Mouse (Mus musculus): ENCODE measurements at regions not wholly inside any gene's neighbourhood (a gene's known extent, or its start where the extent isn't known, plus 50 kb on each side); places are given as distances from the start of the nearest gene placed in this dataset.

DNA sequence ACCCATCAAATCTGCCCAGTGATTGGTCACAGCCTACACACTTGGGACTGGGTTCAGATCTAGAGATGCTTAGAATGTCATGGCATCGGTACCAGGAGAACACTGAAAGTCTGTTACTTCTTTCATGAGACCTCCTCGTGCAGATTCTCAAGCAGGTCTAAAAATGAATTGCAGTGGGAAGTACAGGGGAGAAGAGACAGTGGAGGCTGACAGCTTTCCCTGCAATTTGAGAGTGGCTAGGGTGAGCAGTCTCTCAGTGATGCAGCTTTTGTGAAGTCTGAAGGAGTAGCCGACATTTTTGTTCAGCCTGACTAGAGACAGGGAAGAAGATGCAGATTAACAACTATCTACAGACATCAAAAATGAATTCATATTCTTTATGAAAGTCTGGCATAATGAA, 112.5 kb downstream of the Fam198b start:
- H3K27me3 ChIP-seq (ENCODE audit: insufficient read depth, low read length), result no peaks in the 10 kb centered on the region
- no peaks in the 10 kb centered on the region for H3K9me3 ChIP-seq (replicated peaks)
- no peak for DNase-seq (ENCODE audit: low spot score)
- H3K4me3 ChIP-seq (ENCODE audit: low read depth, low read length), result no peak overlapping the region
- no peak for ATAC-seq (ENCODE audit: extremely low read depth, insufficient number of reproducible peaks, low FRiP score, poor library complexity, severe bottlenecking)
- no peak for TF ChIP-seq CTCF (IDR thresholded peaks at IDR 0.05; ENCODE audit: low read depth, low read length)
- no peak for TF ChIP-seq TAL1 (conservative IDR thresholded peaks at IDR 0.05; ENCODE audit: low read depth, low read length)
- TF ChIP-seq GATA2 (IDR thresholded peaks at IDR 0.05; ENCODE audit: borderline replicate concordance, low read depth, low read length), result no peak
- TF ChIP-seq GATA1 (IDR thresholded peaks at IDR 0.05; ENCODE audit: borderline replicate concordance, low read length), result no peak
- no peak for TF ChIP-seq POLR2AphosphoS5 (IDR thresholded peaks at IDR 0.05; ENCODE audit: insufficient replicate concordance, low read depth, low read length)
- peaks cover 35% of the 10 kb centered on the region for H3K4me1 ChIP-seq (ENCODE audit: insufficient read depth, low read depth, low read length)
- no peaks in the 10 kb centered on the region for H3K36me3 ChIP-seq (replicated peaks)

- no peaks in the 10 kb centered on the region for H3K36me3 ChIP-seq (replicated peaks)
- TF ChIP-seq GATA1 (IDR thresholded peaks at IDR 0.05; ENCODE audit: borderline replicate concordance, low read length) (no peak), TAL1 (conservative IDR thresholded peaks at IDR 0.05; ENCODE audit: low read depth, low read length) (no peak)
- DNase-seq (ENCODE audit: low spot score) (no peak), ATAC-seq (ENCODE audit: extremely low read depth, insufficient number of reproducible peaks, low FRiP score, poor library complexity, severe bottlenecking) (no peak)
- no peak overlapping the region for H3K4me3 ChIP-seq (ENCODE audit: low read depth, low read length)
- H3K4me1 ChIP-seq (ENCODE audit: insufficient read depth, low read depth, low read length), result 0 out of 2 replicates have a peak, but pooled peaks cover 3% of the 10 kb centered on the region
- 0 out of 2 replicates have a peak, but pooled peaks cover 2% of the 10 kb centered on the region for H3K27me3 ChIP-seq (ENCODE audit: insufficient read depth, low read length)
- no peaks in the 10 kb centered on the region for H3K9me3 ChIP-seq (replicated peaks)
Measured at GRCm38 (mm10) chr3:80002335-80002734, 118.0 kb downstream of the Fam198b start.

- ATAC-seq (ENCODE audit: extremely low read depth, insufficient number of reproducible peaks, low FRiP score, poor library complexity, severe bottlenecking) (no peak), DNase-seq (ENCODE audit: low spot score) (no peak)
- 0 out of 2 replicates have a peak, but pooled peaks cover 2% of the 10 kb centered on the region for H3K27me3 ChIP-seq (ENCODE audit: insufficient read depth, low read length)
- no peaks in the 10 kb centered on the region for H3K9me3 ChIP-seq (replicated peaks)
- no peak overlapping the region for H3K4me3 ChIP-seq (ENCODE audit: low read depth, low read length)
- TF ChIP-seq POLR2AphosphoS5 (IDR thresholded peaks at IDR 0.05; ENCODE audit: insufficient replicate concordance, low read depth, low read length), result no peak
- no peak for TF ChIP-seq GATA1 (IDR thresholded peaks at IDR 0.05; ENCODE audit: borderline replicate concordance, low read length)
- TF ChIP-seq CTCF (IDR thresholded peaks at IDR 0.05; ENCODE audit: low read depth, low read length), result no peak
- TF ChIP-seq GATA2 (IDR thresholded peaks at IDR 0.05; ENCODE audit: borderline replicate concordance, low read depth, low read length), result no peak
- TF ChIP-seq TAL1 (conservative IDR thresholded peaks at IDR 0.05; ENCODE audit: low read depth, low read length), result no peak
- H3K4me1 ChIP-seq (ENCODE audit: insufficient read depth, low read depth, low read length), result 0 out of 2 replicates have a peak, but pooled peaks cover 3% of the 10 kb centered on the region
- no peaks in the 10 kb centered on the region for H3K36me3 ChIP-seq (replicated peaks)
Measured at GRCm38 (mm10) chr3:80003300-80004090, 119.2 kb downstream of the Fam198b start.

GRCm38 (mm10) chr3:80004556-80004955, 120.2 kb downstream of the Fam198b start:
- ATAC-seq (ENCODE audit: extremely low read depth, insufficient number of reproducible peaks, low FRiP score, poor library complexity, severe bottlenecking), result no peak
- H3K27me3 ChIP-seq (ENCODE audit: insufficient read depth, low read length), result 0 out of 2 replicates have a peak, but pooled peaks cover 2% of the 10 kb centered on the region
- DNase-seq (ENCODE audit: low spot score), result no peak
- no peak overlapping the region for H3K4me3 ChIP-seq (ENCODE audit: low read depth, low read length)
- H3K36me3 ChIP-seq (replicated peaks), result no peaks in the 10 kb centered on the region
- TF ChIP-seq GATA2 (IDR thresholded peaks at IDR 0.05; ENCODE audit: borderline replicate concordance, low read depth, low read length), result no peak
- no peak for TF ChIP-seq CTCF (IDR thresholded peaks at IDR 0.05; ENCODE audit: low read depth, low read length)
- no peak for TF ChIP-seq TAL1 (conservative IDR thresholded peaks at IDR 0.05; ENCODE audit: low read depth, low read length)
- TF ChIP-seq GATA1 (IDR thresholded peaks at IDR 0.05; ENCODE audit: borderline replicate concordance, low read length), result no peak
- TF ChIP-seq POLR2AphosphoS5 (IDR thresholded peaks at IDR 0.05; ENCODE audit: insufficient replicate concordance, low read depth, low read length), result no peak
- H3K9me3 ChIP-seq (replicated peaks), result no peaks in the 10 kb centered on the region
- 0 out of 2 replicates have a peak, but pooled peaks cover 3% of the 10 kb centered on the region for H3K4me1 ChIP-seq (ENCODE audit: insufficient read depth, low read depth, low read length)

DNA sequence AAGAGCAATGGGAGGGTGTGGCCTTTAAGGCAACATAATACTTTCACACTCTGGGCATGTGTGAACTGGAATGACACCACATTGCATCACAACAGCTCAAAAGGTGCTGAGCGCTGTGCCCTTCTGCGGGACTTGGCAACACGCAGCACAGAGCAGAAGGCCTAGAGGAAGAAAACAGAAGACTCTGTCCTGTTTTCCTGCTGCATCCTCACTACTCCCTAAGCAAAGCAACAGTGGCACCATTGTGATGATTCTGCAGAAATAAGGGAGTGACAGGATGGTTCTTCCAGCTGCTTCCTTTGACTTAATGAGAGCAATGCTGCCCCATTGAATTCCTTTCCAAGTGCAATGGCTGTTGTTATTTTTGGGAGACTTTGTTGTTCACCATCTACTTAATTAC, 120.6 kb downstream of the Fam198b start:
- H3K36me3 ChIP-seq (replicated peaks), result no peaks in the 10 kb centered on the region
- 0 out of 2 replicates have a peak, but pooled peaks cover 2% of the 10 kb centered on the region for H3K27me3 ChIP-seq (ENCODE audit: insufficient read depth, low read length)
- H3K4me1 ChIP-seq (ENCODE audit: insufficient read depth, low read depth, low read length), result 0 out of 2 replicates have a peak, but pooled peaks cover 3% of the 10 kb centered on the region
- ATAC-seq (ENCODE audit: extremely low read depth, insufficient number of reproducible peaks, low FRiP score, poor library complexity, severe bottlenecking), result no peak
- H3K9me3 ChIP-seq (replicated peaks), result no peaks in the 10 kb centered on the region
- DNase-seq (ENCODE audit: low spot score), result no peak
- TF ChIP-seq POLR2AphosphoS5 (IDR thresholded peaks at IDR 0.05; ENCODE audit: insufficient replicate concordance, low read depth, low read length) (no peak), GATA2 (IDR thresholded peaks at IDR 0.05; ENCODE audit: borderline replicate concordance, low read depth, low read length) (no peak), GATA1 (IDR thresholded peaks at IDR 0.05; ENCODE audit: borderline replicate concordance, low read length) (no peak), CTCF (IDR thresholded peaks at IDR 0.05; ENCODE audit: low read depth, low read length) (no peak)
- H3K4me3 ChIP-seq (ENCODE audit: low read depth, low read length), result no peak overlapping the region

GRCm38 (mm10) chr3:80005371-80005770, 121.0 kb downstream of the Fam198b start:
- Histone ChIP-seq H3K4me1 (ENCODE audit: insufficient read depth, low read depth, low read length) (0 out of 2 replicates have a peak, but pooled peaks cover 3% of the 10 kb centered on the region), H3K9me3 (replicated peaks) (no peaks in the 10 kb centered on the region), H3K27me3 (ENCODE audit: insufficient read depth, low read length) (0 out of 2 replicates have a peak, but pooled peaks cover 2% of the 10 kb centered on the region), H3K36me3 (replicated peaks) (no peaks in the 10 kb centered on the region), H3K4me3 (ENCODE audit: low read depth, low read length) (no peak overlapping the region)
- DNase-seq (ENCODE audit: low spot score) (no peak), ATAC-seq (ENCODE audit: extremely low read depth, insufficient number of reproducible peaks, low FRiP score, poor library complexity, severe bottlenecking) (no peak)
- TF ChIP-seq POLR2AphosphoS5 (IDR thresholded peaks at IDR 0.05; ENCODE audit: insufficient replicate concordance, low read depth, low read length) (no peak), GATA2 (IDR thresholded peaks at IDR 0.05; ENCODE audit: borderline replicate concordance, low read depth, low read length) (no peak), CTCF (IDR thresholded peaks at IDR 0.05; ENCODE audit: low read depth, low read length) (no peak), GATA1 (IDR thresholded peaks at IDR 0.05; ENCODE audit: borderline replicate concordance, low read length) (no peak), TAL1 (conservative IDR thresholded peaks at IDR 0.05; ENCODE audit: low read depth, low read length) (no peak)

Measured in G1E (cell line).